ENCODE assay signal across 19 mouse cellular contexts in the genomic region with DNA sequence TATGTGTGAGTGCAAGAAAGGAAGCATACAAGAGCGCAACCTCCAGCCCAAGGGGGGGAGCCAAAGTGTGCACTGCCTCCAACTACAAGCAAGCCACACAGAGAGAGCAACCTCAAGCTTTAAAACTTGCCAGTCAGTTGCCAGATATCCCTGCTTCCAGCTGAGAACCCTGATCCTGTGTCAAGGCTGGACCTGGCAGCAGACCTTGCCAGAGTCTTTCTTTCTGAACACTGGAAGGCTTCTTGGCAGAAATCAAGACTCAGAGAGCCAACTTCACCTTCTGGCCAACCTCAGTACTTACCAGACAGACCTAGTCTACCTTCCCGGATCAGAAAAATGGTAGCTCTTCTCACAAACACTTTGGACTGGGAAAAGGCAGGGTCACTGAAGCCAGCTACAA. TPM values are rescaled to one million over a fixed set of nuclear protein-coding genes. Genes with fewer than 3 reads are reported as not detected.
DNase-seq lines count a peak whose midpoint lies in the region.
"Had no signal": no experiment of that assay in that cellular context is flagged by ENCODE, and none has a peak within 500 bp of the region (broad histone marks: within the 10 kb centered on the region; RNA-seq: fewer than 3 reads in every experiment).

No protein-coding gene starts in this region.

- DNase-seq in adrenal gland, adult 2 months = peak; percentile 2
- no peak for DNase-seq in adrenal gland, adult 8-10 months
- peak; percentile 79 for DNase-seq in left cerebral cortex, postnatal 4 days
- DNase-seq in left cerebral cortex, adult 9 months (ENCODE audit: low spot score in 2 of 2) = no peak
- peak; percentile 47 for DNase-seq in cerebellum, adult 9-10 months
- peak; percentile 32 for DNase-seq in gastrocnemius, postnatal 14 days
- no peak for DNase-seq in embryo, embryonic 11 days
- no peak for DNase-seq in kidney, postnatal 10 days
- DNase-seq: kidney, postnatal 14 days; liver, embryonic 13.5 days; retina, postnatal 1 day; thymus, postnatal 25 days had no signal

- intact Hi-C loops in left cerebral cortex, postnatal 4 days (cut with DNase I) = no loop called here
- intact Hi-C loops in gastrocnemius, postnatal 14 days (cut with DNase I; ENCODE audit: low total_unique reads) = no loop called here

RNA-seq across cellular contexts. Expression of gene Atp13a5, which starts 20.5 kb away (rescaled TPM):
- not detected for total RNA-seq in adrenal gland, adult 2 months (2021)
- polyA plus RNA-seq in adrenal gland, adult 2 months (2012; rRNA removed) = not detected in 2 replicates
- not detected for total RNA-seq in adrenal gland, adult 8-10 months (2022)
- total RNA-seq in left cerebral cortex, postnatal 4 days (2021) = 1 to 10 TPM; 4.9 to 5.3 TPM
- total RNA-seq in gastrocnemius, postnatal 14 days (2021) = 1 to 10 TPM; 2.7 TPM
- total RNA-seq: CH12.LX had no signal
- polyA plus RNA-seq: heart, embryonic 14.5 days; intestine, postnatal 0 days; limb, embryonic 11.5 days; liver, embryonic 13.5 days; lung, embryonic 16.5 days; spleen, adult 2 months; stomach, embryonic 16.5 days had no signal

Comparison
In these comparisons a context has a peak if more than half of its experiments do, and no peak if none do; other contexts are left out.
1. DNase-seq: peak in adrenal gland, adult 2 months (single experiment), left cerebral cortex, postnatal 4 days (single experiment), cerebellum, adult 9-10 months (single experiment) and gastrocnemius, postnatal 14 days (single experiment); none in adrenal gland, adult 8-10 months (single experiment), left cerebral cortex, adult 9 months (0 of 2), embryo, embryonic 11 days (single experiment) and kidney, postnatal 10 days (single experiment).